Mouse (Mus musculus) ovary, postnatal 36 days (tissue): ENCODE measurements at regions not wholly inside any gene's neighbourhood (a gene's known extent, or its start where the extent isn't known, plus 50 kb on each side); places are given as distances from the start of the nearest gene placed in this dataset.

Source experiments
- DNase-seq: peaks from one replicate; pipeline ENCODE4 v3.0.0; 2022; ENCODE audit warnings: low spot score, mixed read lengths

DNA sequence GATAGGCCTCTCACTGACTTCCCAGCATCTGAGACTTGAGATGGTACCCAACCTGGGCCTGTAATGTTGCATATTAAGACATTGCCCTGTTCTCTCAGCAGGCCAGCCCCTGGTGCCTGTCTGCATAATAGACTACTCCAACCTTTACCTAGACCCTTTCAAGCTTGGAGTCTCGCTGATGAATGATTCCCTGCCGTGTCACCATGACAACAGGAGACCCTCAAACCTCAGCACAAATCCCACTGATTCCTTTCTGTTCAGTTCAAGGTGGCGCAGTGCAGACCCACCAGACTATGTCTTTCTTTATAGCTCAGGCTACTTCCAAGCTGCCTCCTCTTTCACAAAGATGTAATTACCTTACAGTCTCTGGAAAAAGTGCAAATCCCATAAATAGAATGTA, 172.0 kb downstream of the Dcdc2c start:
- DNase-seq: no peak

DNA sequence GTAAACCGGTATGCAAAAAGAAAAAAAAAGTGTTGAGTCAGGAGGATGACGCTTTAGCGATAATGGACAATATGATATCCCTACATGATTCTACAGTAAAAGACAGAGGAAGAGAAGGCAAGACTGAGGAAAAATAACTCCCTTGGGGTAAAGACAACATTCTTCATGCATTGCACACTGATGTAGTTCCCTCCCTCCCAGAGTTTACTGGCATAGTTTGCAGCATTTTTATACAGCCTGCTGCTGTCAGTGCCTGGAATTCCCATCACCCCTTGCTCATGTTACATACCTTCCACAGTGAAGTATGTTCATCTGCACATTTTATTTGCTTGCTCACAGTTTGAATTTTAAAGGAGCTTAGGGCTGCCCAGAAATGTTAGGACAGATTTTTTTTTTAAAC, 174.2 kb downstream of the Dcdc2c start:
- no peak for DNase-seq

DNA sequence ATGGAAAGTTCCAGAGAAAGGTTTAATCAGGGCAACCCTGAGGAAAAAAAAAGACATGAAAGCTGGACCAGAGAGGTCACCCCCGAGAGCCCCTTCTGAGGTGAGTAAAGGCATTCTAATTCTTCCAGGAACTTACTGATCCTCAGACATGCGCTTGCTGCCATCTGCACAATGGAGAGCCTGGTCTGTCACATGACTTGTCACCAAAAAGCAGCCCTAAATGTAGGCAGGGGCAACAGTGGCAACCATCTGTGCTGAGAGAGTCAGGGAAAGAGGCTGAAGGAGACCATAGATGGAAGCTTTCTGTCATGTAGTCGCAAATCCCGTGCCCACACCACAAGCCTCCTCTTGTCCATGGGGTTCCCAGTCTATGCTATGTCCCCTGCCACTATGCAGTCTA, 174.8 kb downstream of the Dcdc2c start:
- no peak for DNase-seq

DNA sequence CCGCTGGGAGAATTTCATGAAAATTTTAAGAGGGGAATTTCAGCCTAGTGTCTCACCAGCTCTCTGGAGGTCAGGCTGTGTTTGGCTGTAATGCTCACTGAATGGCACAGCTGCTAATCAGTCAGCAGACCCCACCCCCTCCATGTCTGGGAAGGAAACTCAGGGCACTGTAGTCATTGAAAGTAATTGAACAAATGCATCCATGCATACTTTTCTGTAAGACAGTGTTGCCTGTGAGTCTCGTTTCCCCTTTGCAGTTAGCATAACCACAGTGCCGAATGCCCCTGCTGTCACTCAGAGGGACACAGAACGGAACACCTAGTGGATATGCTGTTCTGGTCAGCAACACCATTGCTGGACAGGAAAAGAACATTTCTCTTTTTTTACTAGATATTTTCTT, 175.4 kb downstream of the Dcdc2c start:
- DNase-seq: no peak

DNA sequence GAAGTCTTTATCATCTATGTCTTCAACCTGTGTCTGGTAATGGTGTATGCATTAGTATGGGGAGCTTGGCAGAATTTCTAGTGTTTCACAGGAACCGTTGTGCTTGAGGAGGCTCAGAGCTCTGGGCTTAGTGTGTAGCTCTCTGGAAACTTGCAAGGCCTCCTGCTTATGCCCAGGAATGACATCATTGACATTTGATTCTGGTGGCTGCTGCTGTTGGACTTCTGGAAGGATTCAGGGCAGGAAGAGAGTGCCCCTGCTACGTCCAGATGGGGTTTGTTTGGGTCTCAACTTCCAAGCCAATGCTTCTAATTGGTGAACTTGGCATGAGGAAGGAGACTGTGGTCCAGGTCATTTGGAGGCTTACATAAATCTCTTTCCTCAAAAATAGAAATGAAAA, 186.9 kb downstream of the Dcdc2c start:
- no peak for DNase-seq

DNA sequence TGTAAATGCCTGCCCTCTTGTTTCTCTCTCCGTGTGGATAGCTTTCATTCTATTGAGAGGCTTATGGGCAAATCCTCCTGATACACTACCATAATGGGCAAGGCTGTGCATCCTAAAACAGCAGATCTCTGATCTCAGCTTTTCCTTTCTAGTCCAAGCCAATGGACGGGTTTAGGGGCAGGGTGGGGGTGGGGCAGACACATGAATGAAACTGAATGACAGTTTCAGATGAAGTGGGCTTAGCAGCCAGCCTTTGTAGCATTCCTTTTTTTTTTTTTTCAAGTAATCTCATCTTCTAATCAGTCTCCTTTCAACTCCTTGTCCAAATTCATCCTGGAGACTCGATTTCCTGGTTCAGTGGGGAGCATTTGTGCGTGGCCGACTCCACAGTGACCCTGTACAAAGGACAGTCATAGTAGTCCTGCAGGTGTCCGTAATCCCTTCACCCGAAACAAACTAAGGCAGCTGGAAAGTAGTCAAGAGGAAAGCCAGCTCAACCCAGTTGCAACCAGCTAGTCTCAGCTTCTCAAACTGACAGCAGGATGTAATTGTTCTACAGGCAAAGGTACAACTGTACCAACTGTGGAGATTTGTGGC, 193.4 kb downstream of the Dcdc2c start:
- no peak for DNase-seq

DNA sequence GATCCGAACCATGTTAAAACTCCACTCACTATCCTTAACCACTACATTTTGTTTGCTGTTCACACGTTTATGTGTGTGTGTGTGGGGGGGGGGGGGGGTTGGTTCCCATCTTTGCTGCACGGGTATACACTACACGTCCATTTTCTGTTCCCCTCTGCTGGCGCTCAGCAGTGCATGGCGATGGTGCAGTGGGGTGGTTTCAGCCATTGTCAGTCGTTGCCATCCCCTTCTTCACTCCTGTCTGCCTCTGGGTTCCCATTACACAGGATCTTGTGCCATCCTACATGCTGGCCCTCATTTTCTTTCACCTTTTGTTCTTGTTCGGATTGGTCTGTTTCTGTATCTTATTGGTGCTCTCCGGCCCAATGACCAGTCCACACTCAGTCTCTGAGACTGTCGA, 194.4 kb downstream of the Dcdc2c start:
- DNase-seq: no peak

- no peak for DNase-seq
These were observed 199.1 kb downstream of the Dcdc2c start for GRCm38 (mm10) chr12:28353140-28353539.

DNA sequence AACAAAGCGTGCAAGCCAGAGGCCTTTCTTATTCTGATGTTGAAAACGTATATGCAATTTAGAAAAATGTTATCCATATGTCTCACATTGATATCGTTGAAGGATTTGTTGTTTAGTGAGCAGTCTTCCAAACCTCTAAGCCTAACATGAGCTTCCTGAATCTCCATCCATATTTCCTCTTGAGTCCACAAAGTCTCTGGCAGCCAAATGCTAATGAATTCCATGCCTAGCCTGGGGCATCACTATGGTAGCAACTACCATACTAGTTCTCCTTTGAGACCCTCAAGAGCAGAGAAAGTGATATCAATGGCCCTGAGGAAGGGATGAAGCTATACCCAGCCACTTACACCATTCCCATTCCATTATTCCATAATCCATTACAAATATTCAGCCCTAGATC, 199.6 kb downstream of the Dcdc2c start:
- DNase-seq: no peak

DNA sequence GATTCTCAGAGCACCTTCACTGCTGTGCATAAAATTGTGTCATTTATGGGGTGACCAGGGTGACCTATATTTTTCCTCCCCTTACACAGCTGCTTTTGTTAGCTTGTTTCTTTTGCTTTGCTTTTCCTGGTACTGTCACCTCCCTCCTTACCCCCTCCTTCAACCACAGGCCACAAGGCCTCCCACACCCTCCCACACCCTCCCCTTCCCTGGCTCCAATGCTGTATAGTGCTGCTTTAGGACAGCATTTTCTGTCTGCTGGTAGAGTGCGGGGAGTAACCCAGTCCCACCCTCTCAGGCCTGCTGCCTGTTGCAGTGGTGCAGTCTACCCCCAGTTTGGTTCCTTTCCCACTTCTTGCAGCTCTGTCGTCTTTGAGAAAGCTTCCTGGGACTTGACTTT, 209.5 kb downstream of the Dcdc2c start:
- no peak for DNase-seq

DNA sequence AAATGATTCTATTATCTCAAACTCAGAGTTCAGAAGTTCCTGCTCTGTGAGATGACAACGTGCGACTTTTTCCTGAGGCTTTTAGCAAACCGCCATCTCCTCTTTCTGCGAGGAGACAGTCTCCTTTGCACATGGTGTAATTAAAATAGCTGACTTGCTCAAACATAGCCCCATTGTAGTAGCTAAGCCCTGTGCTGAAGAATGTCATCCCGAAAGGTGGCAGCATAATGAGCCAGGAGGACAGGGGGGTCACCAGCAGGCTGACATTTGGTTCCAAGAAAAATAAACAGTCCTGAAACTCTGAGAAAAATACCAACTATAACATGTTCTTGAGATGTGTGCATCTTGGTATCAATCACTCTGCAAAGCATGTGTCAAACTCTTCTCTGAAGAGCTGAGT, 219.6 kb downstream of the Dcdc2c start:
- no peak for DNase-seq

- no peak for DNase-seq
These were observed 220.4 kb downstream of the Dcdc2c start for GRCm38 (mm10) chr12:28331843-28332242.

- no peak for DNase-seq
These were observed 228.5 kb downstream of the Dcdc2c start for GRCm38 (mm10) chr12:28323659-28324058.

DNA sequence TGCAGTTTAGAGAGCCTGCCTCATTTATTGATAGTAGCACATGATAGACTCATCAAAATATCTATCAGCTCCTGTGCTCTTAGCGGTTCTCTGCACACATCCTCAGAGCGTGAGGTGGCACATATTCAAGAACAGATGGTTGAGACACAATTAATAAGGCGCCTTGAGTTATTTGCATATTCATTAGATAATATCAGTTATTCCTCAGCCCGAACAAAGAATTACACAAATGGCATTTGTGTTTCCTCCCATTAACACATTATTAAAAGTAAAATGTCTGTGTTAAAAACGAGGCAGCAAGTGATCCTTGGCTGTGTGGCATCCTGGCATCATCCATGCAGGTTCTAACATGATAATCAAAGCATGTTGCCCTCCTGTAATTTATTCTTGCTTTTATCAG, 243.0 kb downstream of the Dcdc2c start:
- no peak for DNase-seq

DNA sequence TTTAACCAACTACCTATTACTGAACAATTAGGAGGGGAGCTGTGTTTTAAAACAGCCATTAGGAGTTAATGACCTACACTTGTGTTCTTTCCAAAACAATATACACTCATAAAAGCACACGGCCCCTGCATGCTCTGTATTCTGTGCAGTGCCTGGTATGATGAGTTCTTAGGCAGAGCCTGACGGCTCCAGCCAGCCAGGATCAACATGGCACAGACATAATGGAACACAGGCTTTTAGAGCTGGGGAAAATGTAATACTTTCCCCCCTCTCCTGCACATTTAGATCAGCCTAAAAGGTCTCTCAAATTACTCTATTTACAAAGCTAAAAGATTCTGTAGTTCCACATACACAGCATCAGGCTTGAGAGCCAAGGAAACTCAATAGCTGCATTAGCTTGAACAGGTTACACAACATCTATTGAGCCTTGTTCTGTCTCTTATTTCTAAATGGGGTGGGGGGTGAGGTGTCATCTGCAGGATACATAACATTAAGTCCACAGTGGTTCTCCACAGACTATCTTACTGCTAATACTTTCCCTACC, 250.1 kb downstream of the Dcdc2c start:
- no peak for DNase-seq

DNA sequence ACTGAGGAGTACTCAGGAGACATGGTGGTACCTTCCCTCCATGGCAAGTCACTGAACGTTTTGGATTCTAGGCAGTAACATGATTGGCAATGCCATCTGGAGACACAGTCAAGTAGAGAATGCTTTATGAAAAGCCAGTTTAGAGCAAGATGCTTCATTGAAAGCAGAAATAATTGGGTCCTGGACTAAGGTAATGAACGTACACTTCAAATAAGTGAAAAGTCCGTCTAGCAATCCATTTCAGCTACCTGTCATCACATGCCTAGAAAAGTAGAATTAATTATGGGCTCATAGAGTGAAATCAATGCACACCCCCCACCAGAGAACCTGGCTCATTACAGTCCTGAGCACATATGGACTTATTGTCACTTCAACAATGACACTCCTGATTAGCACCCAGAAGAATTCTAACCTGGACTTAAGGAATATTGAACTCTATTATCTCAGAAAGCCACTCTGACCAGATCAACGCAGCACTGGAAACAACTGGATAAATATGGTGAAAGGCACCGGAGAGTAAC, 263.8 kb downstream of the Dcdc2c start:
- no peak for DNase-seq

DNA sequence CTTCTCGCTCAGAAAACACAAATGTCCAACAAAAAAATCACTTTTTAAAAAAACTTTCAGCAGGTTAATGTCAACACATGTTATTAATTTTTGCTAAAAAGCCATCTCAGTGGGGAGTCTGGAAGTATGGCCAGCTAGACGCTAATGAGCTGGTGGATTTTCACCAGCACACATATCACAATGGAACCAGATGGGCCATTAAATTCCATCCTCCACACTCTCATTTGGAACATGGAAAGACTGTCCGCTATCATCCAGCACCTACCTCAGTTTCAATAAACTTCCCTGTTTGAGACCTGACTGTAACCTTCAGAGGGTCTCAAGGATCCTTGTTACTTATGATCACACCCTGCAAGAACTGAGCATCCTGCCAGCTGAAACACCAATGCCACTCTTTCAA, 296.7 kb downstream of the Dcdc2c start:
- no peak for DNase-seq

- DNase-seq: no peak
These were observed 301.7 kb downstream of the Dcdc2c start for GRCm38 (mm10) chr12:28250526-28250925.

DNA sequence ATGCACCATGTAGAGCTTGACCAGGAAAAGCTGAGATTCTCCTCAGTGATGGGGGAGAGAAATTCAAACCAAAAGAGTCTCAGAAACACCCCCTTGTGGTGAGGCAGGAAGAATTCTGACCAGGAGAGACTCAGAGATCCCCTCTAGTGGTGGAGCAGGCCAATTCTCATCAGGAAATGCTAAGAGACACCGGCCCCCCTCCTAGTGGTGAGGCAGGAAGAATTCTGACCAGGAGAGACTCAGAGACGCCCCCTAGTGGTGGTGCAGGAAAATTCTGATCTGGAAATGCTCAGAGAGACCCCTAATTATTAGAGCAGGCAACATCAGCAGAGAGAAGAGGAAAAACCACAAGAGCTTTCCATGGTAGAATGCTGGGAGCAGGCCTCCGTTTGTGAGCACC, 303.4 kb downstream of the Dcdc2c start:
- peak; percentile 3 for DNase-seq

GRCm38 (mm10) chr12:28248287-28248686, 303.9 kb downstream of the Dcdc2c start:
- no peak for DNase-seq

GRCm38 (mm10) chr12:28238016-28238415, 314.2 kb downstream of the Dcdc2c start:
- no peak for DNase-seq

DNA sequence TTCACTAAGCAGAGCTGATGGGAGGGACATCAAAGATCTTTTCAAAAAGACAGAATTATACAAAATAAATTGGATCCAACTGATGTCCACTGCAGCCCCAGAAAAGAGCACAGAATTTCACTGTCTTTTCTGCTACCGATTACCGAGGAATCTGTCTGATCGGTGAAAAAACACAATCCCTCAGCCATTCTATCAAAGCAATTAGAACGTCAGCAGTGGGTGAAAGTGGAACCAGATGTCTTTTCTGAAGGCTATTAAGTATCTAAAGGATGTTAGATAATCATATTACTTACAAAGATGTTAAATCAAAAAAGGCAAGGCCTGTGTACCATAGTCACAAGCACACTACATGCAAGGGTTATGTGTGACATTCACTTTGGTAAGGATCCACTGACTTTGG, 315.2 kb downstream of the Dcdc2c start:
- DNase-seq: no peak

DNA sequence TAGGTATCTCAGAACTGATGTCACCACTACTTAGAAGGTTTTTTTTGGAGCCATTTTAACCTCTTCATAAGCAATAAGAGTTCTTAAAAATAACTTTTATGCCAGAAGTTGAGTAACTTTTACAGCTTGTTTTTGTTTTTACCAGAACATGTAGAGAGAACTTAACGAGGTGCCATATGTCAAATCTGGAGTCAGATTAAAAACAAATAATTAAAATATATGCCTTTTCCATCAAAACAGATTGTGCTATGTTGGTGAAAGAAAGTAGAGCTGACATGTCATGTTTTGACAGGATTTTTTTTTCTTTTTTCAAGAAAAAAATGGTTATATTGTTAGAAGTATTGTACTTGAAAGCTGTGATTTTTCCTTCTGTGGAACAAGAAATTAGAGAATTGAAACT, 349.4 kb downstream of the Dcdc2c start:
- DNase-seq: no peak

DNA sequence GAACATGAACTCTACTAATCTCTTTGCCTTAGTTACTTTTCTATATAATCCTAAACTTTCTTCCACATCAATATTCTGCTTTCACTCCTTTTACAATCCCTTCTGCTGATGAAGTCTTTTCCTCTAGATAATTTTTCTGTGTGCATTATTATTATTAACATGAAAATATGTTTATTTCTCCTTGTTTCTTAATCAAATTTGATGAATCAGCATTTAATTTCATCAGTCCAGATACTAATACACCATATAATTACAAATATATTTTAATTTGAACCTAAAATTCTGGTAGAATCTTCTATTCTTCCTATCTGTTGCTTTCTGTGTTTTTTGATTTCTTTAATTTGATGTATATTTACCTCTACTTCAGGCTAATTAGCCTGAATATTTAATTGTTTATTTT, 365.5 kb downstream of the Dcdc2c start:
- DNase-seq: no peak
